ENCODE assay signal across 19 mouse cellular contexts in the genomic region with DNA sequence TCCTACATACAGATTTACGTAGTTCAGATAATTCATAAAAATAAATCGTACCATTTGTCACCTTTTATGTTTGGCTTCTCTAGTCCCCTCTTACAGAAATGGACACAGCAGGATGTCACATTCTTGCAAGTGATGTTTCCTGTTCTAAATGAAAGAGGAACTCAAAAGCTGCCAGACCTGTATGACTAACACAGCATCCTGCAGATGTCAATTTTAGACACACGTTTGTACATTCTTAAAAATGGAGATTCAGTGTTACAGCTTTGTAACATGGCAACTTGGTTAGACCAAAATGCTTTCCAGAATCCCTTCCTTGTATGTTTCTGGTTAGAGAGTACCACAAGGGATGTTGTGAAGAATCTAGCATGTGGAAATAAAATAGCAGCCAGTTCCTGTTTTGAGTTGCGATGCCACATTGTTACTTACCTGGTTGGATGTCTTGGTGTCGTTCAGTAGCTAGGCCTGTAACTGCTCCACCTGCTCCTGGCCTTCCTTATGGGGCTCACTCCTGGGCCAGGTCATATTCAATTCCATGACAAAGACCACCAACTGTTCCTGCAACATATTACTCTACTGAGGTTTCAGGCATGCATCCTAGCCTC. TPM values are rescaled to one million over a fixed set of nuclear protein-coding genes. Genes with fewer than 3 reads are reported as not detected.
DNase-seq lines count a peak whose midpoint lies in the region; ATAC-seq lines count a peak whose summit lies in the region.
"Had no signal": no experiment of that assay in that cellular context is flagged by ENCODE, and none has a peak within 500 bp of the region (broad histone marks: within the 10 kb centered on the region; RNA-seq: fewer than 3 reads in every experiment).

No protein-coding gene starts in this region.

- ATAC-seq in CD4-positive, CD25-positive, alpha-beta regulatory T cell, adult 4 months = peak; percentile 72
- ATAC-seq in common myeloid progenitor, adult 5-6 weeks (replicated peaks; ENCODE audit: low read depth, poor library complexity, severe bottlenecking) = peak; percentile 81
- ATAC-seq in neural tube, embryonic 15.5 days (ENCODE audit: low FRiP score) = no peak
- ATAC-seq: forebrain, embryonic 15.5 days; intestine, postnatal 0 days; lung, postnatal 0 days had no signal

- H3K36me3 ChIP-seq in neural tube, embryonic 15.5 days = peaks cover 45% of the 10 kb centered on the region

- H3K4me2 ChIP-seq in neural tube, embryonic 15.5 days = no peak overlapping the region
- H3K4me2 ChIP-seq: forebrain, embryonic 15.5 days; hindbrain, embryonic 12.5 days; limb, embryonic 12.5 days; neural tube, embryonic 12.5 days had no signal

- DNase-seq in B cell, adult 2 months = peak; percentile 50
- peak; percentile 24 for DNase-seq in naive thymus-derived CD4-positive, alpha-beta T cell, adult 2 months (ENCODE audit: low read depth)
- no peak for DNase-seq in layer of hippocampus, adult 9-11 months
- no peak for DNase-seq in gastrocnemius, postnatal 36 days
- DNase-seq: cerebellum, adult 18-20 months; cerebellum, postnatal 36 days; gastrocnemius, adult 2 months had no signal

- intact Hi-C loops in gastrocnemius, postnatal 36 days (cut with DNase I) = no loop called here

- H3K9me3 ChIP-seq in neural tube, embryonic 15.5 days (replicated peaks) = no peaks in the 10 kb centered on the region
- H3K9me3 ChIP-seq: embryonic facial prominence, embryonic 10.5 days; forebrain, embryonic 15.5 days; hindbrain, embryonic 12.5 days; limb, embryonic 12.5 days; neural tube, embryonic 12.5 days had no signal

- H3K4me3 ChIP-seq in neural tube, embryonic 15.5 days (replicated peaks) = no peak overlapping the region
- H3K4me3 ChIP-seq: embryonic facial prominence, embryonic 10.5 days; forebrain, embryonic 15.5 days; gastrocnemius, adult 2 months; hindbrain, embryonic 12.5 days; limb, embryonic 12.5 days; neural tube, embryonic 12.5 days had no signal

- no peak overlapping the region for H3K27ac ChIP-seq in neural tube, embryonic 15.5 days (replicated peaks)
- H3K27ac ChIP-seq: embryonic facial prominence, embryonic 10.5 days; forebrain, embryonic 15.5 days; gastrocnemius, adult 2 months; hindbrain, embryonic 12.5 days; kidney, postnatal 0 days; limb, embryonic 12.5 days; liver, embryonic 14.5 days; neural tube, embryonic 12.5 days had no signal

- no peaks in the 10 kb centered on the region for H3K4me1 ChIP-seq in neural tube, embryonic 15.5 days
- H3K4me1 ChIP-seq: embryonic facial prominence, embryonic 10.5 days; forebrain, embryonic 15.5 days; hindbrain, embryonic 12.5 days; limb, embryonic 12.5 days; neural tube, embryonic 12.5 days had no signal

- H3K27me3 ChIP-seq in neural tube, embryonic 15.5 days (replicated peaks) = no peaks in the 10 kb centered on the region
- H3K27me3 ChIP-seq: forebrain, embryonic 15.5 days; hindbrain, embryonic 12.5 days; limb, embryonic 12.5 days; neural tube, embryonic 12.5 days had no signal

- WGBS in neural tube, embryonic 15.5 days = 84% methylated on average over 5 of the region's 5 CpGs

- no peak overlapping the region for H3K9ac ChIP-seq in neural tube, embryonic 15.5 days (replicated peaks)
- H3K9ac ChIP-seq: forebrain, embryonic 15.5 days; hindbrain, embryonic 12.5 days; limb, embryonic 12.5 days; liver, embryonic 14.5 days; neural tube, embryonic 12.5 days had no signal

RNA-seq across cellular contexts. Expression of a gene that starts 1.5 kb away (rescaled TPM):
- polyA plus RNA-seq in CD4-positive, CD25-positive, alpha-beta regulatory T cell, adult 4 months (2017; shearing (Covaris generic)) = 1 to 10 TPM in 1 of 2 experiments, under 1 TPM in 1; 0.73 to 1.5 TPM
- not detected in 2 replicates for total RNA-seq in common myeloid progenitor, adult 5-6 weeks (2017)
- under 1 TPM; 0.33 to 0.47 TPM for total RNA-seq in gastrocnemius, postnatal 36 days (2021)
- polyA plus RNA-seq in neural tube, embryonic 15.5 days (2015; fragmentation: Nextera tagmentation; extraction: Ambion mirVana) = 1.0 and 1.5 TPM in 2 replicates
- polyA plus RNA-seq: kidney, postnatal 0 days had no signal

RNA-seq across cellular contexts. Expression of a gene that starts 29.1 kb away (rescaled TPM):
- 10 to 100 TPM; 42.1 to 55.2 TPM for polyA plus RNA-seq in CD4-positive, CD25-positive, alpha-beta regulatory T cell, adult 4 months (2017; shearing (Covaris generic))
- 19.3 and 23.7 TPM in 2 replicates for total RNA-seq in common myeloid progenitor, adult 5-6 weeks (2017)
- total RNA-seq in gastrocnemius, postnatal 36 days (2021) = 10 to 100 TPM in 1 of 2 experiments, 1 to 10 TPM in 1; 7.3 to 10.1 TPM
- polyA plus RNA-seq in neural tube, embryonic 15.5 days (2015; fragmentation: Nextera tagmentation; extraction: Ambion mirVana) = 49.3 and 51.2 TPM in 2 replicates

RNA-seq across cellular contexts. Expression of a gene that starts 29.3 kb away (rescaled TPM):
- polyA plus RNA-seq in CD4-positive, CD25-positive, alpha-beta regulatory T cell, adult 4 months (2017; shearing (Covaris generic)) = 100 to 1,000 TPM; 146 to 154 TPM
- total RNA-seq in common myeloid progenitor, adult 5-6 weeks (2017) = 253 and 275 TPM in 2 replicates
- total RNA-seq in gastrocnemius, postnatal 36 days (2021) = 100 to 1,000 TPM; 117 to 123 TPM
- 213 and 236 TPM in 2 replicates for polyA plus RNA-seq in neural tube, embryonic 15.5 days (2015; fragmentation: Nextera tagmentation; extraction: Ambion mirVana)

RNA-seq across cellular contexts. Expression of a gene that starts 36.7 kb away (rescaled TPM):
- polyA plus RNA-seq in CD4-positive, CD25-positive, alpha-beta regulatory T cell, adult 4 months (2017; shearing (Covaris generic)) = 1 to 10 TPM; 2.2 to 3.4 TPM
- 8.1 TPM in 2 replicates for total RNA-seq in common myeloid progenitor, adult 5-6 weeks (2017)
- total RNA-seq in gastrocnemius, postnatal 36 days (2021) = 1 to 10 TPM; 1.7 to 1.9 TPM
- polyA plus RNA-seq in neural tube, embryonic 15.5 days (2015; fragmentation: Nextera tagmentation; extraction: Ambion mirVana) = 4.4 and 4.6 TPM in 2 replicates

RNA-seq across cellular contexts. Expression of a gene that starts 37.5 kb away (rescaled TPM):
- 1 to 10 TPM in 1 of 2 experiments, not detected in 1; 5.3 TPM for polyA plus RNA-seq in CD4-positive, CD25-positive, alpha-beta regulatory T cell, adult 4 months (2017; shearing (Covaris generic))
- 2.1 TPM in 1 of 2 replicates, not detected in the other for total RNA-seq in common myeloid progenitor, adult 5-6 weeks (2017)
- total RNA-seq in gastrocnemius, postnatal 36 days (2021) = not detected
- 2.5 TPM in 2 replicates for polyA plus RNA-seq in neural tube, embryonic 15.5 days (2015; fragmentation: Nextera tagmentation; extraction: Ambion mirVana)
- total RNA-seq: gastrocnemius, adult 2 months had no signal

Comparison
In these comparisons a context has a peak if more than half of its experiments do, and no peak if none do; other contexts are left out.
1. DNase-seq: peak in B cell, adult 2 months (2 of 2) and naive thymus-derived CD4-positive, alpha-beta T cell, adult 2 months (single experiment); none in layer of hippocampus, adult 9-11 months (single experiment) and gastrocnemius, postnatal 36 days (0 of 2).